Comparison of ENCODE assay signal across 27 mouse cellular contexts in genomic region chr8:26304566-26304965, GRCm38 (mm10).
A peak's percentile ranks its signal among the peaks of the same experiment; 100 is the strongest.
DNase-seq lines count a peak whose midpoint lies in the region; ATAC-seq lines count a peak whose summit lies in the region.
"Had no signal": no experiment of that assay in that cellular context is flagged by ENCODE, and none has a peak within 500 bp of the region (broad histone marks: within the 10 kb centered on the region; RNA-seq: fewer than 3 reads in every experiment).

No protein-coding gene starts in this region.

- 0 out of 2 replicates have a peak, but pooled peaks cover 3% of the 10 kb centered on the region for H3K4me1 ChIP-seq in heart, embryonic 12.5 days (replicated peaks)
- H3K4me1 ChIP-seq in neural tube, embryonic 15.5 days: peaks cover 19% of the 10 kb centered on the region
- H3K4me1 ChIP-seq: lung, embryonic 15.5 days had no signal

- no peak for ATAC-seq in heart, embryonic 12.5 days (ENCODE audit: insufficient number of reproducible peaks, low FRiP score)
- ATAC-seq in neural tube, embryonic 15.5 days (ENCODE audit: low FRiP score): no peak
- ATAC-seq: intestine, postnatal 0 days had no signal

- no peak overlapping the region for H3K4me2 ChIP-seq in heart, embryonic 12.5 days
- no peak overlapping the region for H3K4me2 ChIP-seq in neural tube, embryonic 15.5 days
- H3K4me2 ChIP-seq: embryonic facial prominence, embryonic 12.5 days; limb, embryonic 13.5 days; liver, embryonic 11.5 days; lung, embryonic 15.5 days; midbrain, embryonic 11.5 days had no signal

- H3K4me3 ChIP-seq in heart, embryonic 12.5 days: no peak overlapping the region
- H3K4me3 ChIP-seq in neural tube, embryonic 15.5 days (replicated peaks): no peak overlapping the region
- H3K4me3 ChIP-seq: embryonic facial prominence, embryonic 12.5 days; heart, embryonic 10.5 days; limb, embryonic 13.5 days; lung, embryonic 15.5 days; myocyte had no signal

- peaks cover 12% of the 10 kb centered on the region; the same call in 1 of the 2 replicates for H3K27me3 ChIP-seq in heart, embryonic 12.5 days (replicated peaks)
- peaks cover 10% of the 10 kb centered on the region for H3K27me3 ChIP-seq in neural tube, embryonic 15.5 days (replicated peaks)
- H3K27me3 ChIP-seq: CH12.LX; embryonic facial prominence, embryonic 12.5 days had no signal

- no peak overlapping the region for H3K9ac ChIP-seq in heart, embryonic 12.5 days
- no peak overlapping the region for H3K9ac ChIP-seq in neural tube, embryonic 15.5 days (replicated peaks)
- H3K9ac ChIP-seq: embryonic facial prominence, embryonic 12.5 days; limb, embryonic 13.5 days; lung, embryonic 15.5 days had no signal

- H3K36me3 ChIP-seq in heart, embryonic 12.5 days: no peaks in the 10 kb centered on the region
- H3K36me3 ChIP-seq in neural tube, embryonic 15.5 days: no peaks in the 10 kb centered on the region
- H3K36me3 ChIP-seq: embryonic facial prominence, embryonic 12.5 days; heart, embryonic 10.5 days; limb, embryonic 13.5 days; lung, embryonic 15.5 days had no signal

- 80% methylated on average over 6 of the region's 6 CpGs for WGBS in heart, embryonic 12.5 days
- WGBS in neural tube, embryonic 15.5 days: 66% methylated on average over 6 of the region's 6 CpGs

- no peaks in the 10 kb centered on the region for H3K9me3 ChIP-seq in heart, embryonic 12.5 days (replicated peaks)
- no peaks in the 10 kb centered on the region for H3K9me3 ChIP-seq in neural tube, embryonic 15.5 days (replicated peaks)
- H3K9me3 ChIP-seq: embryonic facial prominence, embryonic 12.5 days; heart, embryonic 10.5 days; limb, embryonic 13.5 days; lung, embryonic 15.5 days had no signal

- peak; percentile 14 for DNase-seq in embryo, embryonic 10 days (ENCODE audit: low spot score)
- DNase-seq in embryo, embryonic 10.5 days (ENCODE audit: low spot score): no peak
- peak; percentile 2 for DNase-seq in heart, adult 11 months
- DNase-seq in neural tube, embryonic 10.5 days (ENCODE audit: extremely low spot score, low spot score): peak; percentile 20
- no peak for DNase-seq in MN1 (ENCODE audit: low spot score)
- no peak for DNase-seq in testis, postnatal 10 days (ENCODE audit: low spot score)
- DNase-seq: adrenal gland, adult 8-10 months; cerebellum, adult 2 months; cerebellum, postnatal 25 days; gastrocnemius, postnatal 10 days; heart, postnatal 36 days; right cerebral cortex, adult 18-20 months; spleen, adult 18-20 months; thymus, adult 18-20 months; thymus, postnatal 36 days had no signal

- H3K27ac ChIP-seq in heart, embryonic 12.5 days (ENCODE audit: poor library complexity, severe bottlenecking): no peak overlapping the region
- no peak overlapping the region for H3K27ac ChIP-seq in neural tube, embryonic 15.5 days (replicated peaks)
- H3K27ac ChIP-seq: kidney, postnatal 0 days; limb, embryonic 13.5 days; lung, embryonic 15.5 days had no signal

Comparison
In these comparisons a context has a peak if more than half of its experiments do, and no peak if none do; other contexts are left out.
1. DNase-seq: peak in embryo, embryonic 10 days (single experiment), heart, adult 11 months (single experiment) and neural tube, embryonic 10.5 days (single experiment); none in embryo, embryonic 10.5 days (single experiment), MN1 (single experiment) and testis, postnatal 10 days (single experiment).